Mouse (Mus musculus) kidney, postnatal 0 days (tissue): Measurements from ENCODE around the gene Olfr1259. TPM values are rescaled to one million over a fixed set of nuclear protein-coding genes. Genes with fewer than 3 reads are reported as not detected.
A peak's percentile ranks its signal among the peaks of the same experiment; 100 is the strongest.
"Not testable (repeated sequence)": the region's sequence is repeated elsewhere in the genome, so short reads cannot be mapped to it uniquely, and the experiment has no call there.

Experiments used
- ATAC-seq: fragments of 200-750 bp; cut with Nextera tagmentation; replicated peaks from 2 replicates; pipeline ENCODE4 v1.8.0; 2017; ENCODE audit warnings: low read depth, moderate number of reproducible peaks, moderate TSS enrichment, moderate library complexity; ENCODE audit not compliant: low FRiP score
- DNase-seq: peaks from one replicate; pipeline ENCODE4 v3.0.0-alpha.2; 2016; ENCODE audit warnings: low spot score
- H3K27ac ChIP-seq: fragments of 300-500 bp; sonication (generic); 2 replicates; pipeline ENCODE4 v1.5.1; 2014; ENCODE audit warnings: mild to moderate bottlenecking
- H3K27me3 ChIP-seq: fragments of 300-500 bp; sonication (generic); 2 replicates; pipeline ENCODE4 v1.6.1; 2014; ENCODE audit warnings: low read length, mixed read lengths; ENCODE audit not compliant: insufficient read depth
- H3K36me3 ChIP-seq: fragments of 300-500 bp; sonication (generic); 2 replicates; pipeline ENCODE4 v1.6.1; 2014; ENCODE audit warnings: low read length, mixed read lengths; ENCODE audit not compliant: insufficient read depth
- H3K4me1 ChIP-seq: fragments of 300-500 bp; sonication (generic); replicated peaks from 2 replicates; pipeline ENCODE4 v1.6.1; 2014; ENCODE audit warnings: antibody characterized with exemption, low read length, mixed read lengths; ENCODE audit not compliant: insufficient read depth
- H3K4me2 ChIP-seq: fragments of 300-500 bp; sonication (generic); 2 replicates; pipeline ENCODE4 v1.6.1; 2014; ENCODE audit warnings: mild to moderate bottlenecking, low read length, moderate library complexity, mixed read lengths
- H3K4me3 ChIP-seq: fragments of 300-500 bp; sonication (generic); replicated peaks from 2 replicates; pipeline ENCODE4 v1.5.1; 2014; ENCODE audit warnings: low read depth, low read length
- H3K9ac ChIP-seq: fragments of 300-500 bp; sonication (generic); 2 replicates; pipeline ENCODE4 v1.6.1; 2014; ENCODE audit warnings: low read depth, low read length
- H3K9me3 ChIP-seq: fragments of 300-500 bp; sonication (generic); replicated peaks from 2 replicates; pipeline ENCODE4 v1.6.1; 2016; ENCODE audit warnings: low read length, inconsistent platforms, mixed read lengths
- CTCF ChIP-seq: IDR thresholded peaks from 2 replicates; pipeline ENCODE4 v1.5.1; 2016; ENCODE audit warnings: antibody characterized with exemption, low read depth, mild to moderate bottlenecking, moderate library complexity
- WGBS: fragments of 180-500 bp; shearing (Covaris S2); extraction: QIAGEN DNeasy Blood & Tissue Kit; methylation state at CpG from one replicate; pipeline ENCODE4 v1.1.7; 2014; 5-methylcytosine and 5-hydroxymethylcytosine counted together
- polyA plus RNA-seq: library from polyadenylated mRNA; unstranded; fragments of >200 nt; fragmentation: Nextera tagmentation; extraction: Ambion mirVana; gene quantifications from 2 replicates; pipeline ENCODE4 v1.2.1, GENCODE M21; 2015

Gene Olfr1259
- not detected in 2 replicates for polyA plus RNA-seq

- Histone ChIP-seq H3K4me3 (no peak within 1 kb of the TSS), H3K27ac (no peak within 1 kb of the TSS), H3K9me3 (no peaks in the 10 kb centered on the region), H3K27me3 (no peaks in the 10 kb centered on the region), H3K4me1 (no peaks in the 10 kb centered on the region), H3K36me3 (no peaks in the 10 kb centered on the region), H3K4me2 (no peak within 1 kb of the TSS), H3K9ac (no peak within 1 kb of the TSS)
- DNase-seq (no peak), ATAC-seq (no peak)
- 83% methylated on average over 5 of the region's 5 CpGs for WGBS
- TF ChIP-seq CTCF: no peak
Observed at GRCm38 (mm10) chr2:89948564-89948963, at the start of gene Olfr1259. Gene Olfr1259, minus strand, starts transcription at chr2:89948664.

GRCm38 (mm10) chr2:89990921-89991320, 42.5 kb upstream of the Olfr1259 start, which contains the start of gene Olfr1261:
Gene Olfr1261, plus strand, starts transcription at chr2:89991221.
- H3K4me2 ChIP-seq: no peak within 1 kb of the TSS
- TF ChIP-seq CTCF: no peak
- no peak for ATAC-seq
- no peak within 1 kb of the TSS for H3K27ac ChIP-seq
- no peaks in the 10 kb centered on the region for H3K36me3 ChIP-seq
- DNase-seq: no peak
- H3K27me3 ChIP-seq: no peaks in the 10 kb centered on the region
- no peak within 1 kb of the TSS for H3K4me3 ChIP-seq
- no peaks in the 10 kb centered on the region for H3K9me3 ChIP-seq
- H3K4me1 ChIP-seq: no peaks in the 10 kb centered on the region
- no peak within 1 kb of the TSS for H3K9ac ChIP-seq

GRCm38 (mm10) chr2:89977709-89978108, 29.2 kb upstream of the Olfr1259 start:
- Histone ChIP-seq H3K4me2 (no peak overlapping the region), H3K4me3 (no peak overlapping the region), H3K4me1 (no peaks in the 10 kb centered on the region), H3K27ac (no peak overlapping the region), H3K9me3 (no peaks in the 10 kb centered on the region), H3K36me3 (no peaks in the 10 kb centered on the region), H3K9ac (no peak overlapping the region), H3K27me3 (no peaks in the 10 kb centered on the region)
- 86% methylated on average over 2 of the region's 2 CpGs for WGBS
- no peak for DNase-seq
- ATAC-seq: no peak
- TF ChIP-seq CTCF: no peak

GRCm38 (mm10) chr2:89974184-89974583, 25.7 kb upstream of the Olfr1259 start, which contains the start of gene Olfr1260:
Gene Olfr1260, plus strand, starts transcription at chr2:89974340.
- Histone ChIP-seq H3K27ac (no peak within 1 kb of the TSS), H3K4me2 (no peak within 1 kb of the TSS), H3K27me3 (no peaks in the 10 kb centered on the region), H3K36me3 (no peaks in the 10 kb centered on the region), H3K4me1 (no peaks in the 10 kb centered on the region), H3K9ac (no peak within 1 kb of the TSS), H3K4me3 (no peak within 1 kb of the TSS), H3K9me3 (no peaks in the 10 kb centered on the region)
- no peak for TF ChIP-seq CTCF
- 3% methylated on average over 2 of the region's 2 CpGs for WGBS
- ATAC-seq (no peak), DNase-seq (peak; percentile 29)

- DNase-seq (no peak), ATAC-seq (no peak)
- TF ChIP-seq CTCF: no peak
- Histone ChIP-seq H3K4me1 (no peaks in the 10 kb centered on the region), H3K4me2 (no peak within 1 kb of the TSS), H3K4me3 (no peak within 1 kb of the TSS), H3K27ac (no peak within 1 kb of the TSS), H3K27me3 (no peaks in the 10 kb centered on the region), H3K9ac (no peak within 1 kb of the TSS), H3K36me3 (no peaks in the 10 kb centered on the region), H3K9me3 (no peaks in the 10 kb centered on the region)
Observed at GRCm38 (mm10) chr2:89927009-89927408, 21.5 kb downstream of the Olfr1259 start, which contains the start of gene Olfr1258. Gene Olfr1258, plus strand, starts transcription at chr2:89927309.

GRCm38 (mm10) chr2:89912616-89913015, 35.8 kb downstream of the Olfr1259 start:
- not testable (repeated sequence) for H3K27ac ChIP-seq, DNase-seq, H3K27me3 ChIP-seq, H3K4me2 ChIP-seq, H3K9ac ChIP-seq, H3K4me1 ChIP-seq, H3K4me3 ChIP-seq, ATAC-seq, H3K36me3 ChIP-seq, H3K9me3 ChIP-seq
- 91% methylated on average over 9 of the region's 9 CpGs for WGBS

Other genes starting within 250 kb of the Olfr1259 start
- not detected in 2 replicates for gene Olfr1252, start 223.7 kb downstream of the Olfr1259 start, polyA plus RNA-seq
- not detected in 2 replicates for gene Olfr1253, start 191.6 kb downstream of the Olfr1259 start, polyA plus RNA-seq
- gene Olfr1254, start 155.0 kb downstream of the Olfr1259 start, polyA plus RNA-seq: not detected in 2 replicates
- gene Olfr1255, start 136.6 kb downstream of the Olfr1259 start, polyA plus RNA-seq: not detected in 2 replicates
- not detected in 2 replicates for gene Olfr1256, start 107.1 kb downstream of the Olfr1259 start, polyA plus RNA-seq
- not detected in 2 replicates for gene Olfr48, start 100.5 kb downstream of the Olfr1259 start, polyA plus RNA-seq
- gene Olfr1257, start 70.2 kb downstream of the Olfr1259 start, polyA plus RNA-seq: not detected in 2 replicates
- gene Olfr1258, start 21.4 kb downstream of the Olfr1259 start, polyA plus RNA-seq: not detected in 2 replicates
- not detected in 2 replicates for gene Olfr1260, start 25.7 kb upstream of the Olfr1259 start, polyA plus RNA-seq
- gene Olfr1261, start 42.6 kb upstream of the Olfr1259 start, polyA plus RNA-seq: not detected in 2 replicates
- not detected in 2 replicates for gene Olfr1262, start 51.5 kb upstream of the Olfr1259 start, polyA plus RNA-seq
- not detected in 2 replicates for gene Olfr1263, start 63.5 kb upstream of the Olfr1259 start, polyA plus RNA-seq
- not detected in 2 replicates for gene Olfr1264, start 76.9 kb upstream of the Olfr1259 start, polyA plus RNA-seq
- gene Olfr1265, start 86.7 kb upstream of the Olfr1259 start, polyA plus RNA-seq: not detected in 2 replicates
- gene Olfr140, start 114.9 kb upstream of the Olfr1259 start, polyA plus RNA-seq: not detected in 2 replicates
- not detected in 2 replicates for gene Olfr1269, start 172.7 kb upstream of the Olfr1259 start, polyA plus RNA-seq
- gene Olfr32, start 193.6 kb upstream of the Olfr1259 start, polyA plus RNA-seq: not detected in 2 replicates
- not detected in 2 replicates for gene Olfr1270, start 204.4 kb upstream of the Olfr1259 start, polyA plus RNA-seq